Mouse (Mus musculus) adrenal gland, adult (tissue): ENCODE data around the gene Serpinb2.

Source experiments
- DNase-seq, 2 experiments: peaks; one replicate each; pipeline ENCODE4 v3.0.0; 2022 to 2023; ENCODE audit warnings: low spot score in 1 of 2; ENCODE audit not compliant: inconsistent age in 2 of 2

Serpinb2 gene

DNA sequence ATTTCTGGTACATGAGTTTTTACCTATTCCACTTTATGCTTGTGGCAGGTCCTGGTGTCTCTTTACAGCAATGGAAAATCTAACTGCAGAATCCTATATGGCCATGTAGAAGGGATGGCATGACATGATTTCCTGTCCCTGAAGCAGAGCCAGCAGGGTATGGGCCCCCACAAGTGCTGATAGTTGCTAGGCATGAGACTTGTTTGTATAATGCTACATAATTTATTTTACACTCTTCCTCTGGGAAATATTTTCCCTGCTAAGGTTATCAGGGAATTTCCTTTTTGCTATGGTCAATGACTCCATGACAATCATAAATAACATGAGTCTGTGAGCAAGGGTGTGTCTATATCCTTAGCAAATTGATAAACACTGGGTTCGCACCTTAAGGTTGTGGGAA lies 66.3 kb downstream of the Serpinb2 start:
- DNase-seq = no peak

DNA sequence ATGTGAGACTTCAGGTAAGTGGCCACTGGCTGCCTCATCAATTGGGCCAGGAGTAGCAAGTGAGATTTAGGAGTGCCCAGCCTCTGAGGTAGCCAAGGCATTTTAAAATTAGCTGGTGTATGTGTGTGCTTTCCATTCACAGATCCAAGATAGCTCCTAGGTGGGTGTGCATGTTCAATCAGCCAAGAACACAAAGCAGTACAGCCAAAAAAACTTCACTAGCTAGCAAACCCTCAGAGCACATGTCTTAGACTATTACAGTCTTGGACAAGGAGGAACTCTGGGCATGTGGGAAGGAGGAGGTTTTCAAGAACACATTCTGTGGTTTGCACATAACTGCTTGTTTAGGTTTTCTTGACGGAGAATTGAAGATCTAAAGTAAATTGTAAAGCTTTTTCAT lies 70.0 kb downstream of the Serpinb2 start:
- DNase-seq = no peak

DNA sequence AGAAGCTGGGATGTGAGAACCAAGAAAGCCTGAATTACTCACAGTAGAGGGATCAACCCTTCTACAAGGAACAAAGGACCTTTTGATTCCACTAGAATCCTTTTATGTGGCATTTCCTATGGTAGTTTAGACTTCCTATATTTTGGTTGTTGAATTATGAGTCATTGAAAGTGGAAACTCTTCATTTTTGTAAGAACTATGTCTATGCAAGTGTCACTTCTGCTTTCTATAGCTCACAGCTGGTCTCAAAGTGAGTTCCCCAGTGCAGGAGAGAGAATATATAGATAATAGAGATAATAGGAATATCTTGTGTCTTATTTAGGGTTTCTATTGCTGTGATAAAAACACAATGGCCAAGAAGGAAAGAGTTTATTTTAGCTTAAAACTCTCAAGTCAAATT lies 71.7 kb downstream of the Serpinb2 start:
- DNase-seq = no peak

DNA sequence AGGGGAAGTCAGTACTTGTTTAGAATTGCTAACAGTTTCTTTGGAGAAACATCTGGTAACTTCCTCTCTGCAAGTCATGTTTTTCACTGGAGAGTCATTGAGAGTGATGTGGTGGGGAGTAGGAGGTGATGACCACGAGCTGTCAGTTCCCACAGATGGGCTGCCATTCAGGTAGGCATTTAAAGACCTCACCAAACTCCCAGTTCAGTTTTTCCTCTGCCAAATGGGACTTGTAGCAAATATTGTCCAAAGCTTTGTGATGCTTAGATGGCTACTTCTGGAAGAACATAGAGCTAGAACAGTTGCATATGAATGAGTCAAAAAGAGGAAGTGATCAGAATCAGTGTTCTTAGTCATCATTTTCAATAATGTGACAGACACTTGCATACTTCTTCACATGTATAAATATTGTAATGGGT lies 72.7 kb downstream of the Serpinb2 start:
- DNase-seq = peak in 1 of 2 experiments; percentile 27

DNA sequence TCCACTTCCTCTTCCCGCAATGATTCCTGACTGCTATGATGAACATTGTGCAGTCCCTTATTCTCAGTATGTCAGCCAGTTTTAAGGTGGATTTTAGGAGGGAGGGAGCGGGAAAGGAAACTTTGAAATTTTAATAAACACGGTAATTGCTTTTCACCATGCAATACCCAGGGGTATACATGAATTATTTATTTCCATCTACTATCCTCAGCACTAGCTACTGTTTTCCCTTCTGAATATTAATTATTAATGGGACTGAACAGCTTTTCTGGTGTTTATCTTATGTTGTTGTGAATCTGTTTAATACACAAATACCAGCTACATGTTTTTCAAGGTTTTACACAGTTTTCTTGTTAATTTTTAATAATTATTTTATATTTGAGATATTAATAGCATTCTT lies 73.7 kb downstream of the Serpinb2 start:
- no peak for DNase-seq
